ENCODE assay signal across 21 mouse cellular contexts in genomic region chr6:53879567-53879966, GRCm38 (mm10). TPM values are rescaled to one million over a fixed set of nuclear protein-coding genes. Genes with fewer than 3 reads are reported as not detected.
DNase-seq lines count a peak whose midpoint lies in the region; ATAC-seq and TF ChIP-seq lines count a peak whose summit lies in the region.
"Had no signal": no experiment of that assay in that cellular context is flagged by ENCODE, and none has a peak within 500 bp of the region (broad histone marks: within the 10 kb centered on the region; RNA-seq: fewer than 3 reads in every experiment).

No protein-coding gene starts in this region.

- no peaks in the 10 kb centered on the region for H3K27me3 ChIP-seq in kidney, adult 2 months (replicated peaks; ENCODE audit: control insufficient read depth, insufficient read depth, low read length)
- H3K27me3 ChIP-seq in midbrain, embryonic 10.5 days (ENCODE audit: low read depth, poor library complexity, severe bottlenecking) = peaks cover 4% of the 10 kb centered on the region; the same call in 1 of the 2 replicates
- H3K27me3 ChIP-seq in midbrain, embryonic 11.5 days (ENCODE audit: control insufficient read depth, insufficient read depth, low read length) = no peaks in the 10 kb centered on the region
- H3K27me3 ChIP-seq in limb, embryonic 15.5 days = no peaks in the 10 kb centered on the region
- no peaks in the 10 kb centered on the region; the same call in 1 of the 2 replicates for H3K27me3 ChIP-seq in forebrain, postnatal 0 days (ENCODE audit: insufficient read depth, low read length)
- H3K27me3 ChIP-seq: embryonic facial prominence, embryonic 12.5 days; heart, embryonic 15.5 days; hindbrain, embryonic 12.5 days had no signal

- H3K4me3 ChIP-seq in kidney, adult 2 months (ENCODE audit: insufficient read depth, low read depth, low read length) = no peak overlapping the region
- no peak overlapping the region for H3K4me3 ChIP-seq in midbrain, embryonic 10.5 days
- H3K4me3 ChIP-seq in midbrain, embryonic 11.5 days (ENCODE audit: low read depth, low read length) = no peak overlapping the region
- H3K4me3 ChIP-seq in limb, embryonic 15.5 days = no peak overlapping the region
- H3K4me3 ChIP-seq in forebrain, postnatal 0 days (ENCODE audit: low read depth, low read length) = no peak overlapping the region
- H3K4me3 ChIP-seq: embryonic facial prominence, embryonic 12.5 days; heart, embryonic 15.5 days; hindbrain, embryonic 12.5 days; neural tube, embryonic 13.5 days had no signal

- TF ChIP-seq CTCF in kidney, adult 2 months (conservative IDR thresholded peaks at IDR 0.05; ENCODE audit: insufficient read depth, insufficient read length, low read depth, low read length) = no peak
- TF ChIP-seq CTCF in forebrain, postnatal 0 days (IDR thresholded peaks at IDR 0.05; ENCODE audit: low read depth) = no peak

- no peak for ATAC-seq in midbrain, embryonic 11.5 days (ENCODE audit: low FRiP score)
- no peak for ATAC-seq in limb, embryonic 15.5 days (ENCODE audit: insufficient number of reproducible peaks, low FRiP score, low TSS enrichment, low read depth)
- ATAC-seq in forebrain, postnatal 0 days = no peak
- ATAC-seq in granulocyte monocyte progenitor cell, adult 5-6 weeks (replicated peaks; ENCODE audit: poor library complexity, severe bottlenecking) = no peak
- ATAC-seq: forebrain, embryonic 16.5 days; inflammation-experienced regulatory T-cells, adult 6 months; liver, postnatal 0 days had no signal

- H3K9me3 ChIP-seq in midbrain, embryonic 10.5 days (replicated peaks) = no peaks in the 10 kb centered on the region
- H3K9me3 ChIP-seq in midbrain, embryonic 11.5 days (ENCODE audit: control insufficient read depth, low read length) = no peaks in the 10 kb centered on the region
- no peaks in the 10 kb centered on the region for H3K9me3 ChIP-seq in limb, embryonic 15.5 days
- no peaks in the 10 kb centered on the region for H3K9me3 ChIP-seq in forebrain, postnatal 0 days (ENCODE audit: low read length)
- H3K9me3 ChIP-seq: embryonic facial prominence, embryonic 12.5 days; heart, embryonic 15.5 days; hindbrain, embryonic 12.5 days; neural tube, embryonic 13.5 days had no signal

- H3K4me2 ChIP-seq in midbrain, embryonic 11.5 days = no peak overlapping the region
- H3K4me2 ChIP-seq in limb, embryonic 15.5 days = no peak overlapping the region
- H3K4me2 ChIP-seq in forebrain, postnatal 0 days (ENCODE audit: low read depth) = no peak overlapping the region
- H3K4me2 ChIP-seq: embryonic facial prominence, embryonic 12.5 days; heart, embryonic 15.5 days; hindbrain, embryonic 12.5 days; neural tube, embryonic 13.5 days had no signal

- H3K27ac ChIP-seq in kidney, adult 2 months (ENCODE audit: insufficient read depth, low read depth, low read length) = peak overlapping the region; percentile 32; the same call in 1 of the 2 replicates
- 0 out of 2 replicates have a peak overlapping the region, but pooled peaks have one; percentile 10 for H3K27ac ChIP-seq in midbrain, embryonic 10.5 days (replicated peaks)
- no peak overlapping the region for H3K27ac ChIP-seq in midbrain, embryonic 11.5 days (ENCODE audit: low read depth, low read length)
- peak overlapping the region; percentile 29; the same call in 1 of the 2 replicates for H3K27ac ChIP-seq in limb, embryonic 15.5 days
- H3K27ac ChIP-seq in forebrain, postnatal 0 days (ENCODE audit: low read depth, low read length) = no peak overlapping the region
- H3K27ac ChIP-seq: embryonic facial prominence, embryonic 12.5 days; heart, embryonic 15.5 days; hindbrain, embryonic 12.5 days; neural tube, embryonic 13.5 days had no signal

- H3K36me3 ChIP-seq in kidney, adult 2 months (ENCODE audit: control insufficient read depth, insufficient read depth, low read length) = no peaks in the 10 kb centered on the region
- H3K36me3 ChIP-seq in midbrain, embryonic 10.5 days = no peaks in the 10 kb centered on the region
- H3K36me3 ChIP-seq in midbrain, embryonic 11.5 days (ENCODE audit: control insufficient read depth, insufficient read depth, low read length) = no peaks in the 10 kb centered on the region
- no peaks in the 10 kb centered on the region for H3K36me3 ChIP-seq in limb, embryonic 15.5 days
- no peaks in the 10 kb centered on the region for H3K36me3 ChIP-seq in forebrain, postnatal 0 days (ENCODE audit: insufficient read depth)
- H3K36me3 ChIP-seq: embryonic facial prominence, embryonic 12.5 days; heart, embryonic 15.5 days; hindbrain, embryonic 12.5 days; neural tube, embryonic 13.5 days had no signal

- DNase-seq in kidney, adult 2 months = peak; percentile 13
- DNase-seq in kidney, adult 8-10 months = no peak
- DNase-seq in midbrain, embryonic 10.5 days (ENCODE audit: low spot score) = no peak
- no peak for DNase-seq in midbrain, embryonic 11.5 days (ENCODE audit: low spot score, missing footprints)
- no peak for DNase-seq in forebrain, postnatal 0 days
- DNase-seq: adrenal gland, adult 2 months; cerebellum, adult 9-10 months; heart, adult 18-20 months; kidney, postnatal 10 days; liver, postnatal 0 days; lung, postnatal 4 days; thymus, postnatal 25 days had no signal

- WGBS in kidney, adult 2 months = 87% methylated on average over 8 of the region's 8 CpGs
- 92% methylated on average over 8 of the region's 8 CpGs for WGBS in midbrain, embryonic 10.5 days
- WGBS in midbrain, embryonic 11.5 days = 93% methylated on average over 8 of the region's 8 CpGs
- WGBS in limb, embryonic 15.5 days = 77% methylated on average over 8 of the region's 8 CpGs
- 94% methylated on average over 8 of the region's 8 CpGs for WGBS in forebrain, postnatal 0 days

- peaks cover 5% of the 10 kb centered on the region; the same call in 1 of the 2 replicates for H3K4me1 ChIP-seq in kidney, adult 2 months (ENCODE audit: control insufficient read depth, insufficient read depth, low read length)
- H3K4me1 ChIP-seq in midbrain, embryonic 10.5 days = peaks cover 35% of the 10 kb centered on the region
- peaks cover 6% of the 10 kb centered on the region; the same call in 1 of the 2 replicates for H3K4me1 ChIP-seq in midbrain, embryonic 11.5 days (ENCODE audit: control insufficient read depth, insufficient read depth, low read length)
- H3K4me1 ChIP-seq in limb, embryonic 15.5 days = peaks cover 26% of the 10 kb centered on the region
- peaks cover 8% of the 10 kb centered on the region for H3K4me1 ChIP-seq in forebrain, postnatal 0 days (ENCODE audit: insufficient read depth)

- TF ChIP-seq POLR2A in kidney, adult 2 months (IDR thresholded peaks at IDR 0.05; ENCODE audit: low read depth, low read length) = no peak

- H3K9ac ChIP-seq in midbrain, embryonic 11.5 days (ENCODE audit: low read length) = no peak overlapping the region
- H3K9ac ChIP-seq in limb, embryonic 15.5 days = no peak overlapping the region
- H3K9ac ChIP-seq in forebrain, postnatal 0 days = no peak overlapping the region
- H3K9ac ChIP-seq: embryonic facial prominence, embryonic 12.5 days; heart, embryonic 15.5 days; hindbrain, embryonic 12.5 days; liver, postnatal 0 days; neural tube, embryonic 13.5 days had no signal

RNA-seq across cellular contexts. Expression of gene Tril, which starts 58.9 kb away (rescaled TPM):
- 17.3 and 18.9 TPM in 2 replicates for polyA plus RNA-seq in kidney, adult 2 months (2012; rRNA removed)
- polyA plus RNA-seq in midbrain, embryonic 10.5 days (2016; fragmentation: Nextera tagmentation; extraction: Ambion mirVana) = 32.7 and 35.2 TPM in 2 replicates
- 16.6 TPM in 2 replicates for polyA plus RNA-seq in midbrain, embryonic 11.5 days (2014; fragmentation: Nextera tagmentation; extraction: Ambion mirVana)
- 61.0 and 71.2 TPM in 2 replicates for polyA plus RNA-seq in limb, embryonic 15.5 days (2015; fragmentation: Nextera tagmentation; extraction: Ambion mirVana)
- total RNA-seq in forebrain, postnatal 0 days (2014; rRNA removed) = 17.8 and 27.8 TPM in 2 replicates
- polyA plus RNA-seq in forebrain, postnatal 0 days (2015; fragmentation: Nextera tagmentation; extraction: Ambion mirVana) = 8.5 and 18.2 TPM in 2 replicates
- total RNA-seq in granulocyte monocyte progenitor cell, adult 5-6 weeks (2014; fragmentation: Nextera tagmentation) = not detected in 2 replicates
- not detected in 2 replicates for total RNA-seq in granulocyte monocyte progenitor cell, adult 5-6 weeks (2017)
- total RNA-seq: common myeloid progenitor, adult 5-6 weeks had no signal
- polyA plus RNA-seq: inflammation-experienced regulatory T-cells, adult 6 months had no signal

Comparison
In these comparisons a context has a peak if more than half of its experiments do, and no peak if none do; other contexts are left out.
1. H3K27ac ChIP-seq: peak in kidney, adult 2 months (single experiment), midbrain, embryonic 10.5 days (single experiment) and limb, embryonic 15.5 days (single experiment); none in midbrain, embryonic 11.5 days (single experiment) and forebrain, postnatal 0 days (single experiment).